Mouse (Mus musculus) CH12.LX (cell line): ENCODE measurements around the gene Intu.

Experiments
- CTCF ChIP-seq, 2 experiments: IDR thresholded peaks in 1 of 2; conservative IDR thresholded peaks in 1 of 2; 2 replicates each; pipeline ENCODE4 v1.5.1; 2011 to 2012; ENCODE audit warnings: low read depth in 2 of 2, low read length in 2 of 2, improper control_type of control experiment in 1 of 2, inconsistent platforms in 1 of 2, mild to moderate bottlenecking in 1 of 2, moderate library complexity in 1 of 2
- EP300 ChIP-seq: IDR thresholded peaks from 2 replicates; pipeline ENCODE4 v1.6.1; 2011; ENCODE audit warnings: low read length, improper control_type of control experiment
- MAZ ChIP-seq: IDR thresholded peaks from 2 replicates; pipeline ENCODE4 v1.6.1; 2012; ENCODE audit warnings: low read depth, mild to moderate bottlenecking, inconsistent platforms, low read length, improper control_type of control experiment, moderate library complexity
- TCF12 ChIP-seq: IDR thresholded peaks from 2 replicates; pipeline ENCODE4 v1.6.1; 2014; ENCODE audit warnings: low read depth, mild to moderate bottlenecking, inconsistent platforms, low read length, improper control_type of control experiment
- UBTF ChIP-seq: IDR thresholded peaks from 2 replicates; pipeline ENCODE4 v1.6.1; 2012; ENCODE audit warnings: low read depth, mild to moderate bottlenecking, inconsistent platforms, low read length, improper control_type of control experiment, moderate library complexity
- USF2 ChIP-seq: conservative IDR thresholded peaks from 2 replicates; pipeline ENCODE4 v1.6.1; 2011; ENCODE audit warnings: low read depth, low read length, improper control_type of control experiment
- ZKSCAN1 ChIP-seq: IDR thresholded peaks from 2 replicates; pipeline ENCODE4 v1.6.1; 2012; ENCODE audit warnings: low read depth, inconsistent platforms, low read length, improper control_type of control experiment, borderline replicate concordance

- TF ChIP-seq ZKSCAN1 (no peak), CTCF (conservative IDR thresholded peaks at IDR 0.05 in 1 of 2, IDR thresholded peaks at IDR 0.05 in 1 of 2; ENCODE audit: low read depth in 2 of 2, low read length in 2 of 2) (no peak), USF2 (no peak), UBTF (no peak), TCF12 (no peak), EP300 (no peak), MAZ (no peak)
Observed at GRCm38 (mm10) chr3:40668889-40669288, 137.8 kb downstream of the Intu start.
